ENCODE assay signal across 18 mouse cellular contexts in the genomic region with DNA sequence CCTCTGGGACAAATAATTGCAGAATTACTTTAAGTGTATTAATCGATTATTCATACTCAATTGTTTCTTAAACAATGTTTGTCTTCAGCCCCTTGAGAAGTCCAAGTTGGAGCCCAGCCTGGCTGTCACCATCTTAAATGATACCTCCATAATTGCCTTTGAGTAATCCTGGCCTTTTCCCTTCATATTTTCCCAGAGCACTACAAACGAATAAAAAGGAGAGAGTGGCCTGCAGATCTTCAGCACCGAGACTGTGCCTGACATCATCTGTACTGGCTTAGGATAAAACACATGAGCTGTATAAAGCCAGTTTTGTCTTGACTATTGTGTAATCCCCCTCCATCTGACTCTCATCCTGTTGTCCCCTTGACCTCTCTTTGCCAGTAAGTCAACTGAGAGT.
"Had no signal": no experiment of that assay in that cellular context is flagged by ENCODE, and none has a peak within 500 bp of the region (broad histone marks: within the 10 kb centered on the region; RNA-seq: fewer than 3 reads in every experiment).

No protein-coding gene starts in this region.

- ATAC-seq: liver, postnatal 0 days; lung, postnatal 0 days had no signal

- H3K4me2 ChIP-seq: liver, embryonic 15.5 days; lung, embryonic 15.5 days; midbrain, embryonic 12.5 days; neural tube, embryonic 12.5 days; stomach, embryonic 15.5 days had no signal

- H3K9me3 ChIP-seq: liver, embryonic 15.5 days; lung, embryonic 15.5 days; midbrain, embryonic 12.5 days; neural tube, embryonic 12.5 days; stomach, embryonic 15.5 days had no signal

- H3K9ac ChIP-seq: liver, embryonic 15.5 days; liver, postnatal 0 days; lung, embryonic 15.5 days; midbrain, embryonic 12.5 days; neural tube, embryonic 12.5 days; stomach, embryonic 15.5 days had no signal

- H3K4me1 ChIP-seq: liver, embryonic 15.5 days; megakaryocyte, embryonic 14.5 days; neural tube, embryonic 12.5 days; stomach, embryonic 15.5 days had no signal

- H3K27ac ChIP-seq: liver, embryonic 15.5 days; lung, embryonic 15.5 days; macrophage; midbrain, embryonic 12.5 days; neural tube, embryonic 12.5 days; stomach, embryonic 15.5 days; stomach, postnatal 0 days had no signal

- H3K36me3 ChIP-seq: liver, embryonic 15.5 days; lung, embryonic 15.5 days; midbrain, embryonic 12.5 days; neural tube, embryonic 12.5 days; stomach, embryonic 15.5 days had no signal

- H3K27me3 ChIP-seq: liver, embryonic 15.5 days; lung, embryonic 15.5 days; megakaryocyte, embryonic 14.5 days; midbrain, embryonic 12.5 days; neural tube, embryonic 12.5 days; stomach, embryonic 15.5 days had no signal

- DNase-seq: liver, postnatal 0 days; lung, adult 2 months; lung, postnatal 14 days; lung, postnatal 36 days; midbrain, embryonic 14.5 days; right cerebral cortex, postnatal 14 days; thymus, adult 18-20 months; thymus, postnatal 25 days; thymus, postnatal 4 days had no signal

- H3K4me3 ChIP-seq: liver, embryonic 15.5 days; lung, embryonic 15.5 days; megakaryocyte, embryonic 14.5 days; midbrain, embryonic 12.5 days; neural tube, embryonic 12.5 days; stomach, embryonic 15.5 days had no signal
